Mouse (Mus musculus) cerebellum, adult 2 months (tissue): ENCODE measurements around the gene Sh2b1. TPM values are rescaled to one million over a fixed set of nuclear protein-coding genes. Genes with fewer than 3 reads are reported as not detected.

Experiments
- DNase-seq, 2 experiments: peaks; one replicate each; pipeline ENCODE4 v3.0.0; 2021
- H3K27ac ChIP-seq: fragments of 200-500 bp; 2 replicates; pipeline ENCODE4 v1.5.1; 2012; ENCODE audit warnings: low read length, control low read depth, inconsistent platforms; ENCODE audit not compliant: insufficient read depth
- H3K27me3 ChIP-seq: fragments of 200-500 bp; 2 replicates; pipeline ENCODE4 v1.6.1; 2012; ENCODE audit warnings: inconsistent platforms, mild to moderate bottlenecking, low read length, moderate library complexity; ENCODE audit not compliant: control insufficient read depth, insufficient read depth
- H3K4me1 ChIP-seq: fragments of 200-500 bp; 2 replicates; pipeline ENCODE4 v1.6.1; 2011; ENCODE audit warnings: low read length; ENCODE audit not compliant: control insufficient read depth, insufficient read depth
- H3K4me3 ChIP-seq: fragments of 200-500 bp; replicated peaks from 2 replicates; pipeline ENCODE3; 2011; ENCODE audit warnings: mild to moderate bottlenecking, low read depth, low read length, control low read depth; ENCODE audit not compliant: insufficient read depth
- CTCF ChIP-seq: fragments of 200-500 bp; IDR thresholded peaks from 2 replicates; pipeline ENCODE4 v1.5.1; 2011; ENCODE audit warnings: low read depth, mild to moderate bottlenecking, control low read depth, low read length, moderate library complexity, borderline replicate concordance; ENCODE audit not compliant: insufficient read depth
- POLR2A ChIP-seq: fragments of 200-500 bp; IDR thresholded peaks from 2 replicates; pipeline ENCODE4 v1.6.1; 2011; ENCODE audit warnings: low read length, control low read depth, borderline replicate concordance; ENCODE audit not compliant: insufficient read depth
- WGBS: fragments of 180-500 bp; shearing (Covaris S2); methylation state at CpG from one replicate; pipeline ENCODE4 v1.1.7; 2018; 5-methylcytosine and 5-hydroxymethylcytosine counted together
- polyA plus RNA-seq: library from polyadenylated mRNA; depleted of rRNA; stranded (reverse); fragments of >200 nt; gene quantifications from 2 replicates; pipeline ENCODE4 v1.2.3, GENCODE M21; 2012

Sh2b1 gene
- polyA plus RNA-seq, 1 experiment, result 69.5 TPM

- no peaks in the 10 kb centered on the region for H3K27me3 ChIP-seq
- WGBS, result 84% methylated on average over 6 of the region's 6 CpGs
- no peak for DNase-seq
- H3K4me3 ChIP-seq, result no peak overlapping the region
- TF ChIP-seq POLR2A, result no peak
- no peak for TF ChIP-seq CTCF
- H3K4me1 ChIP-seq, result no peaks in the 10 kb centered on the region
- H3K27ac ChIP-seq, result no peak overlapping the region
Measured at GRCm38 (mm10) chr7:126450641-126451040, 24.6 kb downstream of the Sh2b1 start.

- Histone ChIP-seq H3K27ac (no peak overlapping the region), H3K4me3 (no peak overlapping the region), H3K4me1 (no peaks in the 10 kb centered on the region), H3K27me3 (no peaks in the 10 kb centered on the region)
- TF ChIP-seq CTCF (no peak), POLR2A (no peak)
- no peak for DNase-seq
- WGBS, result 85% methylated on average over 18 of the region's 18 CpGs
Measured at GRCm38 (mm10) chr7:126449991-126450390, 25.2 kb downstream of the Sh2b1 start.

DNA sequence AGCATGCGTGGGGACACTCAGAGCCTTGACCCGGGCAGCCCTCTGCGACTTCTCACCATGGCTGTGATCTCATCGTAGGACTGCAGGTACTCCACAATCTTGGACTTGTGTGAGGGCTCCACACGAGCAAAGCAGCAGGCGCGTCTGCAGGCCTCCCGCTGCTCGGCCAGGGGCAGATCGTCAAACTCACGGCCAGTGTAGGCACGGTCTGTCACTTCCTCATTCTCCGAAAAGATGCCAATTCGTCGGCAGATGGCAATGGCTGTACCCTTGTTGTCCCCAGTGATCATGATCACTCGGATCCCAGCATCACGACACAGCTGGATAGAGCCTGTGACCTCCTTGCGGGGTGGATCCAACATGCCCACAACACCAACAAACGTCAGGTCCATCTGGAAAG is 26.7 kb downstream of the Sh2b1 start:
- DNase-seq, result no peak
- 62% methylated on average over 19 of the region's 19 CpGs for WGBS
- no peaks in the 10 kb centered on the region for H3K27me3 ChIP-seq
- H3K4me1 ChIP-seq, result no peaks in the 10 kb centered on the region
- H3K4me3 ChIP-seq, result no peak overlapping the region
- H3K27ac ChIP-seq, result no peak overlapping the region
- TF ChIP-seq POLR2A (no peak), CTCF (no peak)

GRCm38 (mm10) chr7:126446217-126446616 is 29.0 kb downstream of the Sh2b1 start:
- no peak overlapping the region for H3K27ac ChIP-seq
- TF ChIP-seq POLR2A (no peak), CTCF (no peak)
- no peak for DNase-seq
- no peak overlapping the region for H3K4me3 ChIP-seq
- no peaks in the 10 kb centered on the region for H3K4me1 ChIP-seq
- 93% methylated on average over 21 of the region's 21 CpGs for WGBS
- H3K27me3 ChIP-seq, result no peaks in the 10 kb centered on the region

DNA sequence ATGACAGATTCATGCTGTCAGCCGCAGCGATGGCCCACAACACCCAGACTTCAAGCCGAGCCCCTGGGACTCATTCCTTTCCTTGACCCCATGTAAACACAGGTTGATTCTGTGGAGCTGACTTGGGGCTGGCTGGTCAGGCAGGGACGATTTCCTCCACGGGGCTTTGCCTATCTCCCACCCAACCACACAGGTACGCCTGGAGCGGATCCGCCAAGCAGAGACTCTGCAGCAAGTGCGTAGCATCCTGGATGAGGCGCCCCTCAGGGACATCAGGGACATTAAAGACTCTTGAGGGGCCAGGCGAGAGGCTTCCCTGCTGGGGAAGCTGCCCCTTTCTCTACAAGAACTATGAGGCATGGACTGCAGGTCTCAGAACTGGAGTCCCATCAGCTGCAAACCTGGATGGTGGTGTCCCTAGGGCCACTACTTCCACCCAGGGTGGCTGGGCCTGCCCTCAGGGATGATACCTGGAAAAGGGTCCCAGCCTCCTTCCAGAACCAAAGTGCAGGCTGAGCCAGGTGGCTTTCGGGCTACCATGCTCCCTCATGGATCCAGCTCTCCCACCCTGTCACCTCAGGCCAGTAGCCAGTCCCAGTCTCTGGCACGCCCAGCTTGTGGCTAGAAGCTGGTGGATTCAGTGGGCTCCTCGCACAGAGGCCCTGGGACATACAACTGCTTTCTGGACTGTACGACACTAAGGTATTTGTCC is 30.0 kb downstream of the Sh2b1 start:
- Histone ChIP-seq H3K27ac (no peak overlapping the region), H3K4me1 (no peaks in the 10 kb centered on the region), H3K27me3 (no peaks in the 10 kb centered on the region), H3K4me3 (no peak overlapping the region)
- no peak for TF ChIP-seq POLR2A
- TF ChIP-seq CTCF, result no peak
- no peak for DNase-seq
- WGBS, result 89% methylated on average over 15 of the region's 15 CpGs

GRCm38 (mm10) chr7:126444536-126444935 is 30.7 kb downstream of the Sh2b1 start:
- no peaks in the 10 kb centered on the region for H3K27me3 ChIP-seq
- H3K4me1 ChIP-seq, result no peaks in the 10 kb centered on the region
- H3K27ac ChIP-seq, result no peak overlapping the region
- H3K4me3 ChIP-seq, result no peak overlapping the region
- no peak for DNase-seq
- no peak for TF ChIP-seq CTCF
- TF ChIP-seq POLR2A, result no peak
- 91% methylated on average over 9 of the region's 9 CpGs for WGBS

- DNase-seq, result no peak
- 91% methylated on average over 10 of the region's 10 CpGs for WGBS
Measured at GRCm38 (mm10) chr7:126443997-126444396, 31.2 kb downstream of the Sh2b1 start.

DNA sequence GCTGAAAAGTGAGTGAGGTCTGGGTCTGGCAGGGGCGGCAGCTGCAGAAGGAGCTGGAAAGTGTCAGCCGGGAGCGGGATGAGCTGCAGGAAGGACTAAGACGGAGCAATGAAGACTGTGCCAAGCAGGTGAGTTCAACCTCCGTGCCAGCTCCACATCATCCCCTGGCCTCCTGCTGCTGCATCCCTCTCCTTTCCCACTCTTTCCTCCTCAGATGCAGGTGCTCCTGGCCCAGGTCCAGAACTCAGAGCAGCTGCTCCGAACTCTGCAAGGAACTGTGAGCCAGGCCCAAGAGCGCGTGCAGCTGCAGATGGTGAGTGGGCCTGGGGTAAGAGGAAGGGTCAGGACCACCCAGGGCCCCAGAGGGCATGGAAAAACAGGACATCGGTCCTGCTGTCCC is 35.1 kb downstream of the Sh2b1 start:
- no peak for DNase-seq
- TF ChIP-seq POLR2A, result no peak
- no peak for TF ChIP-seq CTCF
- WGBS, result 30% methylated on average over 9 of the region's 9 CpGs
- H3K27me3 ChIP-seq, result no peaks in the 10 kb centered on the region
- no peaks in the 10 kb centered on the region; the same call in 1 of the 2 replicates for H3K4me1 ChIP-seq
- H3K27ac ChIP-seq, result no peak overlapping the region
- no peak overlapping the region for H3K4me3 ChIP-seq

More at GRCm38 (mm10) chr7:126443997-126444396, 31.2 kb downstream of the Sh2b1 start:
- no peak for TF ChIP-seq POLR2A
- no peak for TF ChIP-seq CTCF
- Histone ChIP-seq H3K27me3 (no peaks in the 10 kb centered on the region), H3K27ac (no peak overlapping the region), H3K4me1 (no peaks in the 10 kb centered on the region), H3K4me3 (no peak overlapping the region)
